Mouse (Mus musculus): ENCODE measurements at regions not wholly inside any gene's neighbourhood (a gene's known extent, or its start where the extent isn't known, plus 50 kb on each side); places are given as distances from the start of the nearest gene placed in this dataset.
"Not testable (repeated sequence)": the region's sequence is repeated elsewhere in the genome, so short reads cannot be mapped to it uniquely, and the experiment has no call there.

- in situ Hi-C loops (cut with MboI; ENCODE audit: low sequenced_read_pairs in 2 of 2, unreplicated experiment in 2 of 2) = no loop called here
- no peak overlapping the region for H3K27ac ChIP-seq (ENCODE audit: insufficient read depth, low read depth, low read length, poor library complexity, severe bottlenecking)
- TF ChIP-seq ZNF384 (IDR thresholded peaks at IDR 0.05; ENCODE audit: low read depth, low read length) (no peak), CHD2 (IDR thresholded peaks at IDR 0.05; ENCODE audit: low read depth, low read length) (no peak), ZC3H11A (IDR thresholded peaks at IDR 0.05; ENCODE audit: borderline replicate concordance, low read depth, low read length) (no peak), HCFC1 (IDR thresholded peaks at IDR 0.05; ENCODE audit: borderline replicate concordance, insufficient read depth, low read length) (no peak), MAFK (IDR thresholded peaks at IDR 0.05; ENCODE audit: insufficient read depth, low read depth, low read length) (no peak)
Measured at GRCm38 (mm10) chr5:91764621-91765020, 198.2 kb downstream of the Rchy1 start.

GRCm38 (mm10) chr5:91762589-91762988 lies 200.3 kb downstream of the Rchy1 start:
- Histone ChIP-seq H3K4me3 (ENCODE audit: insufficient read depth in 1 of 2, low read depth in 1 of 2, low read length in 2 of 2, poor library complexity in 1 of 2, severe bottlenecking in 1 of 2) (no peak overlapping the region), H3K36me3 (ENCODE audit: control insufficient read depth, insufficient read depth, low read length, poor library complexity, severe bottlenecking) (no peaks in the 10 kb centered on the region), H3K27ac (ENCODE audit: insufficient read depth, low read depth, low read length, poor library complexity, severe bottlenecking) (no peak overlapping the region), H3K9me3 (ENCODE audit: control insufficient read depth, insufficient read depth, low read depth, low read length) (no peaks in the 10 kb centered on the region), H3K4me1 (ENCODE audit: control insufficient read depth in 2 of 2, insufficient read depth in 2 of 2, low read length in 2 of 2, poor library complexity in 1 of 2) (no peaks in the 10 kb centered on the region), H3K9ac (ENCODE audit: insufficient read depth, low read depth, low read length, poor library complexity, severe bottlenecking) (no peak overlapping the region)
- TF ChIP-seq CHD2 (IDR thresholded peaks at IDR 0.05; ENCODE audit: low read depth, low read length) (no peak), ZC3H11A (IDR thresholded peaks at IDR 0.05; ENCODE audit: borderline replicate concordance, low read depth, low read length) (no peak)
- in situ Hi-C loops (cut with MboI; ENCODE audit: low sequenced_read_pairs in 2 of 2, unreplicated experiment in 2 of 2) = no loop called here
- DNase-seq (ENCODE audit: low read depth, low spot score) = no peak

More at GRCm38 (mm10) chr5:91764621-91765020, 198.2 kb downstream of the Rchy1 start:
- Histone ChIP-seq H3K4me1 (ENCODE audit: control insufficient read depth in 2 of 2, insufficient read depth in 2 of 2, low read length in 2 of 2, poor library complexity in 1 of 2) (no peaks in the 10 kb centered on the region), H3K9ac (ENCODE audit: insufficient read depth, low read depth, low read length, poor library complexity, severe bottlenecking) (no peak overlapping the region), H3K36me3 (ENCODE audit: control insufficient read depth, insufficient read depth, low read length, poor library complexity, severe bottlenecking) (no peaks in the 10 kb centered on the region), H3K9me3 (ENCODE audit: control insufficient read depth, insufficient read depth, low read depth, low read length) (no peaks in the 10 kb centered on the region), H3K4me3 (ENCODE audit: insufficient read depth in 1 of 2, low read depth in 1 of 2, low read length in 2 of 2, poor library complexity in 1 of 2, severe bottlenecking in 1 of 2) (no peak overlapping the region)
- no peak for DNase-seq (ENCODE audit: low read depth, low spot score)

GRCm38 (mm10) chr5:91755958-91756357 lies 206.9 kb downstream of the Rchy1 start:
- in situ Hi-C loops (cut with MboI; ENCODE audit: low sequenced_read_pairs in 2 of 2, unreplicated experiment in 2 of 2) = no loop called here
- no peak overlapping the region for H3K4me3 ChIP-seq (ENCODE audit: insufficient read depth in 1 of 2, low read depth in 1 of 2, low read length in 2 of 2, poor library complexity in 1 of 2, severe bottlenecking in 1 of 2)
- H3K4me1 ChIP-seq (ENCODE audit: control insufficient read depth in 2 of 2, insufficient read depth in 2 of 2, low read length in 2 of 2, poor library complexity in 1 of 2) = no peaks in the 10 kb centered on the region
- TF ChIP-seq HCFC1 (IDR thresholded peaks at IDR 0.05; ENCODE audit: borderline replicate concordance, insufficient read depth, low read length) = no peak
- TF ChIP-seq ZNF384 (IDR thresholded peaks at IDR 0.05; ENCODE audit: low read depth, low read length) = no peak
- TF ChIP-seq CHD2 (IDR thresholded peaks at IDR 0.05; ENCODE audit: low read depth, low read length) = no peak
- TF ChIP-seq MAFK (IDR thresholded peaks at IDR 0.05; ENCODE audit: insufficient read depth, low read depth, low read length) = no peak
- no peak for TF ChIP-seq ZC3H11A (IDR thresholded peaks at IDR 0.05; ENCODE audit: borderline replicate concordance, low read depth, low read length)
- H3K36me3 ChIP-seq (ENCODE audit: control insufficient read depth, insufficient read depth, low read length, poor library complexity, severe bottlenecking) = no peaks in the 10 kb centered on the region
- no peak overlapping the region for H3K9ac ChIP-seq (ENCODE audit: insufficient read depth, low read depth, low read length, poor library complexity, severe bottlenecking)
- no peak for DNase-seq (ENCODE audit: low read depth, low spot score)
- no peak overlapping the region for H3K27ac ChIP-seq (ENCODE audit: insufficient read depth, low read depth, low read length, poor library complexity, severe bottlenecking)
- no peaks in the 10 kb centered on the region for H3K9me3 ChIP-seq (ENCODE audit: control insufficient read depth, insufficient read depth, low read depth, low read length)

- in situ Hi-C loops (cut with MboI; ENCODE audit: low sequenced_read_pairs in 2 of 2, unreplicated experiment in 2 of 2) = not testable (repeated sequence)
Measured at GRCm38 (mm10) chr5:91752846-91753245, 210.0 kb downstream of the Rchy1 start.

GRCm38 (mm10) chr5:91751168-91751567 lies 211.7 kb downstream of the Rchy1 start:
- H3K4me1 ChIP-seq (ENCODE audit: control insufficient read depth in 2 of 2, insufficient read depth in 2 of 2, low read length in 2 of 2, poor library complexity in 1 of 2) = no peaks in the 10 kb centered on the region
- in situ Hi-C loops (cut with MboI; ENCODE audit: low sequenced_read_pairs in 2 of 2, unreplicated experiment in 2 of 2) = no loop called here
- no peaks in the 10 kb centered on the region for H3K36me3 ChIP-seq (ENCODE audit: control insufficient read depth, insufficient read depth, low read length, poor library complexity, severe bottlenecking)
- no peak overlapping the region for H3K4me3 ChIP-seq (ENCODE audit: insufficient read depth in 1 of 2, low read depth in 1 of 2, low read length in 2 of 2, poor library complexity in 1 of 2, severe bottlenecking in 1 of 2)
- no peak overlapping the region for H3K27ac ChIP-seq (ENCODE audit: insufficient read depth, low read depth, low read length, poor library complexity, severe bottlenecking)
- TF ChIP-seq MAFK (IDR thresholded peaks at IDR 0.05; ENCODE audit: insufficient read depth, low read depth, low read length) = no peak
- H3K9me3 ChIP-seq (ENCODE audit: control insufficient read depth, insufficient read depth, low read depth, low read length) = no peaks in the 10 kb centered on the region
- DNase-seq (ENCODE audit: low read depth, low spot score) = no peak
- no peak overlapping the region for H3K9ac ChIP-seq (ENCODE audit: insufficient read depth, low read depth, low read length, poor library complexity, severe bottlenecking)

More at GRCm38 (mm10) chr5:91752846-91753245, 210.0 kb downstream of the Rchy1 start:
- not testable (repeated sequence) for H3K4me3 ChIP-seq (ENCODE audit: insufficient read depth in 1 of 2, low read depth in 1 of 2, low read length in 2 of 2, poor library complexity in 1 of 2, severe bottlenecking in 1 of 2); H3K9ac ChIP-seq (ENCODE audit: insufficient read depth, low read depth, low read length, poor library complexity, severe bottlenecking); H3K36me3 ChIP-seq (ENCODE audit: control insufficient read depth, insufficient read depth, low read length, poor library complexity, severe bottlenecking); DNase-seq (ENCODE audit: low read depth, low spot score); H3K9me3 ChIP-seq (ENCODE audit: control insufficient read depth, insufficient read depth, low read depth, low read length); H3K27ac ChIP-seq (ENCODE audit: insufficient read depth, low read depth, low read length, poor library complexity, severe bottlenecking); H3K4me1 ChIP-seq (ENCODE audit: control insufficient read depth in 2 of 2, insufficient read depth in 2 of 2, low read length in 2 of 2, poor library complexity in 1 of 2)
